Mouse (Mus musculus) embryo, embryonic 9.5 days (tissue): Measurements from ENCODE around the gene Trappc2l.

Source experiments
- DNase-seq: peaks from one replicate; pipeline ENCODE4 v3.0.0-alpha.2; 2017; ENCODE audit errors: extremely low spot score

The Trappc2l gene

GRCm38 (mm10) chr8:122656056-122656999 lies 44.9 kb downstream of the Trappc2l start:
- DNase-seq = no peak

- DNase-seq = peak; percentile 66
These were observed 46.8 kb downstream of the Trappc2l start for GRCm38 (mm10) chr8:122658149-122658806.

- no peak for DNase-seq
These were observed 47.3 kb downstream of the Trappc2l start for GRCm38 (mm10) chr8:122658807-122659160.

GRCm38 (mm10) chr8:122660022-122660421 lies 48.6 kb downstream of the Trappc2l start:
- no peak for DNase-seq

DNA sequence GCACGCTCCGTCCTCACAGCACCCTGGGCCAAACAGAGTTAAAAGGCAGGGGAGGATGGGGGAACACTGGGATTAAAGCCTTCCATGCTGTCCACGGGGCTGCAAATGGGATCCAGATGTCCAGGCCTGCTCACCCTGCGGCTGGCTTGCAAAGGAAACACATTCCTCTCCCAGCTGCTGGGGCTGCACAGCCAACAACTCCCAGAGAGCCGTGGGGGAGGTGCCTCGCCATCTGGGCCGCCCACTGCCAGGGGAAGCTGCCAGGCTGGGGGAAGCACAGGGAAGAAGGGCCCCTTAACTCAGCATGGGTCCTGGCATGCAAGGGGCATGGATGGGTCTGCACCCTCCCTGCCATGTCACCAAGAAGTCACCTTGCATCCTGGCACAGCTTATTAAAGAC lies 49.7 kb downstream of the Trappc2l start:
- DNase-seq = peak; percentile 73

DNA sequence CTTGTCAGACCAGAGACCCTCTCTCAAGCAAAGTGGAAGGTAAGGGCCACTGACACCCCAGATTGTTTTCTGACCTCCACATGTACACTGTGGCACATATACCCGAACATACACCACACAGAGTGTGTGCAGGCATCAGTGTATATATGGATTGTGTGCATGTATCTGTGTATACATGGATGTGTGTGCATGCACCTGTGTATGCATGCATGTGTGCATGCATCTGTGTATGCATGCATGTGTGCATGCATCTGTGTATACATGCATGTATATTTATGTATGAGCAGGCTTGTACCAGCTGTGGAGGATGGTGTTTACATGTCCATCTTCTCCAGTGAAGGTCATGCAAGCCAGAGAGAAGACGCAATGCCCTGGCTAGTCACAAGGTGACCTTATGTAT lies 50.5 kb downstream of the Trappc2l start:
- DNase-seq = no peak

GRCm38 (mm10) chr8:122663106-122663505 lies 51.7 kb downstream of the Trappc2l start:
- no peak for DNase-seq

GRCm38 (mm10) chr8:122663670-122664069 lies 52.2 kb downstream of the Trappc2l start:
- DNase-seq = no peak

DNA sequence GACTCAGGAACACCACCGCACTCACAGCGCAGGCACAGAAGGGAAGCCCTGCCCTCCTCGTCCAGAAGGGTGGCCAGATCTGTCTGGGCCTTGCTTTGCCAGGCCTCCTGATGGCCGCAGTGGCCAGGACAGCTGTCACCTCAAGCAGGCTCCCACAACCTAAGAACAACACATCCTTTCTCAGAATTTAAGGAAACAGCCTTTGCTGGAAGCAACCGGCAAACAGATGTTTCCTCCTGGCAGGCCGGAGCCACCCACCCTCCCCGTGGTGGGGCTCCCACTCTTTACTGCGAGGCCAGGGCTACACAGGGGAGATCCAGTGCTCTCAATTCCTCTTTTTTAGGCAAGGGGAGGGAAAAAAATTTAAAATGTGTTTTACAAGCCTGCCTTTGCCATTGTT lies 53.8 kb downstream of the Trappc2l start:
- no peak for DNase-seq

GRCm38 (mm10) chr8:122665667-122666316 lies 54.4 kb downstream of the Trappc2l start:
- DNase-seq = no peak
